Mouse (Mus musculus) cerebellum, adult 11-12 months (tissue): ENCODE measurements at regions not wholly inside any gene's neighbourhood (a gene's known extent, or its start where the extent isn't known, plus 50 kb on each side); places are given as distances from the start of the nearest gene placed in this dataset.

Experiments used
- DNase-seq: peaks from one replicate; pipeline ENCODE4 v3.0.0; 2022

DNA sequence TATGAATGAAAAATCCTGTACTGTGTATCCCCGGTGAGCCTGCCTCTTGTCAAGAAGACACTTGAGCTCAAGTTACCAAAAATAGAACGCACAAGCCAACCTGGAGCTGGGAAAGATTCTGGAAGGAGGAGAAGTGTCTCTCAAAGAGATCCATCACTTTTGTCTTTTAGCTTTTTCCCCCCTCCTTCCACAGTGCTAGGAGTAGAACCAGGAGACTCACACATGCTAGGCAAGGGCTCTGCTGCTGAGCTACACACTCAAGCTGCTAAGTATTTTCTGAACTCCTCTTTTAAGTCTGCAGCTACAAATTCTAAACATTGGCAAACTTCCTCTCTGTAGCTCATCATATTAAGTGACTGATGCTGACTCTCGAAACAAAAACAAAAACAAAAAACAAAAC is 176.2 kb upstream of the Atp5g3 start:
- no peak for DNase-seq

DNA sequence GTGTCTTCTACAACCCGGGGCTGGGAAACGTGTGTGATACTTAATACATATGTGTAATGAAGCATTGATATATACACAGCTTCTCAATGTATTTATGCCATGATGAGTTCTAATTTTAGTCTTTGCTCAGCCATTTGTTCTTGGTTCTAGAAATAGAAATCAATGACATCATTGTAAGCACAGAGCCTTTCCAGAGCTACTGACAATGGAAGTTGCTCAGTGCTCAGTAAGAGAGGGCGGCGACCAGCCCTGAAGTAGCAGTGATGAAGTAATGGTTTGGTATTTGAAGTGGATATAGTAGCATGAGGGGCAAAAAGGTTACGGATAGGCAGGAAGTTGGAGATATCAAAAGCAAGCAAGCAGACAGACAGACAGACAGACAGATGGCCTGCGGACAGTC is 173.8 kb upstream of the Atp5g3 start:
- DNase-seq: no peak

DNA sequence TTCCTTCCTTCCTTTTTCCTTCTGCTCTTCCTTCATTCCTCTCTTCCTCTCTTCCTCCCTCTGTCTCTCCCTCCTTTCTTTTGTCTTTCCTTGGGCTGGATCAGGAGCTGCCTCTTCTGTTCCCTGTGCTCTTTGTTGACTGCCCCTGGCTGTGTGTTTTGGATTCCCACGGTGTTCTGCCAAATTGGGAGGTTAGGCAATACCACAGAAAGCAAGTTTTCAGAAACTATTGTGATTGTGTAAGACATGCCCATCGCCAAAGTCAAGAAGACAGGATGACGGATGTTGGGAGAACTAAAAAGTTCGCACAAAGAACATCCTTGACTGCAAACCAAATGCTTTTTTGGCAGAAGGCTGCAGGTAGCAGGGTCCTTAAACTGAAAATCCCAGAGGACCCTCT is 165.6 kb upstream of the Atp5g3 start:
- DNase-seq: no peak

DNA sequence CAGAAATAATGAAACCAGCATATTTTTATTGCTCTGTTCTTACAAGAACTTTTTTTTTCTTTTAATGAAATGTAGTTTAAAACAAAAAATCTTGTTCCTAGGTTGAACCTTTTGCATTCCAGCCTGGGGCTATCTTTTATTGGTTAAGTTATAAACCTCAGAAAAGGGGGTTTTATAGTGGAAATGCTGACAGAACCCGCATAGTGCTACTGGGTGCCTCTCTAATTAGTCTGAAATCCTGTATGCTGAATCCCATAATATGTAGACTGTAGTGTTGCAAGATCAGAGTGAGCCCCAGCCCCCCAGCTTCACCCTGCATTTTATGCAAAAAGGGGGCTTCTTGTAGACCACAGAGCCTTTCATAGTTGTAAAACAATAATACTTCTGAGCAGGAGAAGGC is 164.4 kb upstream of the Atp5g3 start:
- DNase-seq: no peak

DNA sequence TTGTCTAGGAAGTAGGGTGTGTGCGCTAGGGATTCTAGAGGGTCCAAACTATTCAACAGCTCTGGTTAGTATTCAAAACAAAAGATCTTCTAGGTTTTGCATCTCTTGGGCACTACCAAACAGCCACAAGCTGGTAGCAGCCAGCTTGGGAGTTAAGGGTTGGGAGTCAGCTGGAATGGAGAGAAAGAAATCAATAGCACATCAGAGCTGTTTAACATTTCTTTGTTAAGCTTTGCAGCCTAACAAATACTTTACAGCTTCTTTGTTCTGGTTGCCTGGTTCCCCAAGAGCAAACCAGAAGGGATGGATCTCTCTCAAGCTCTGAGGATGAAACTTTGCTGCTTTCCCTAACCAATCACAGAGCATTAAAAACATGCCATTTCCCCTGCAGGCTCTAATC is 162.3 kb upstream of the Atp5g3 start:
- DNase-seq: no peak

DNA sequence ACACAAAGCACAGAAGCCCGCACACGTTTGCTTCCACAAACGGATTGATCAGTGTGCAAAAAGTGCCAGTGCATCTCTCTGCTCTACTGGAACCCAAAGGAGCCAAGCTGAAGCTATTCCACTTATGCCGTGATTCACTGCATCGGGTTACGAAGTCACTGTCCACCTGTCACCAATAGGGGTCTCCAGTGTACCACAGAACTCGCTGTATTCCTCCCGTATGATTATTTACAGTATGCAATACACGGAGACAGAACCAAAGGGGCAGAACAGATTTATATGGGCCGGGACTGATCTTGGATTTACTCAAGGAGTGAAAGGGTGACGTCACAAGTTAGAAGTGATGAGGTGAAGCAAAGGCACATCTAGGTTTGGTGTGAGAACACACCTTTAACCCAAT is 155.5 kb upstream of the Atp5g3 start:
- DNase-seq: peak; percentile 56

DNA sequence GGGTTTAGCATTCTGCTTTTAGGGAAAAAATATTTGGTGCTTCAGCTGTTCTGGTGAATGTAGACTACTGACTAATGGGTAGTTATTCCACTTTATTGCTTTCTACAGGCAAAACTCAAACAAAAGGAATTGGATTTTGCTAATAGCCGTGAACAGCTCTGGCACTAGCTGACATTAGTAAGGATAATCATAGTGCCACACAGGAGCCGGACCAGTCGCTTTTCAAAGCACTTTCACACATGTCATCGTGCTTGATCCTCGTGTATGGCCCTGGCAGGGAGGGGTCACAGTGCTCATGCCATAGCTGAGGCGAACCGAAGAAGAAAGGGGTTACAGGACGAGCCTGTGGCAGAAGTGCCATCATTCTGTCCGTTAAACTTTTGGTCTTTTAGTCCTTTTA is 153.2 kb upstream of the Atp5g3 start:
- DNase-seq: no peak

DNA sequence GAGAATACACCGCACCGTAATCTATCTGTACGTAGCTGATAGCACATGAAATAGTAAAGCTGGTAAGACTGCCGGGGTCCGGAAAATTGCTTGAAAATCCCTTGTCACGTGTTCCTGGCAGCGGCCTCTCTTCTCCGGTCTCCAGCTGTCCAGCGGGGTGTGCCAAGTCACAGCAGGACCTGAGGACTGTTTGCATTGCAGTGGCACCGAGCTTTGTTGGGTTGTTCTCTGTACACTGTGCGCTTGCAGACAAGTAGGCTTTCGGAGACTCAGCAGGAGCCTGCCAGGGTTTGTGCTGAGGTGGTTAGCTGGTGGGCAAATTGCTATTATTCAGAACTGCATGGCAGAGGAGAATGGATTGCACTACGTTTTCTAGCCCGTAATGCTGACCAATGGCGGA is 152.7 kb upstream of the Atp5g3 start:
- DNase-seq: peak; percentile 78

DNA sequence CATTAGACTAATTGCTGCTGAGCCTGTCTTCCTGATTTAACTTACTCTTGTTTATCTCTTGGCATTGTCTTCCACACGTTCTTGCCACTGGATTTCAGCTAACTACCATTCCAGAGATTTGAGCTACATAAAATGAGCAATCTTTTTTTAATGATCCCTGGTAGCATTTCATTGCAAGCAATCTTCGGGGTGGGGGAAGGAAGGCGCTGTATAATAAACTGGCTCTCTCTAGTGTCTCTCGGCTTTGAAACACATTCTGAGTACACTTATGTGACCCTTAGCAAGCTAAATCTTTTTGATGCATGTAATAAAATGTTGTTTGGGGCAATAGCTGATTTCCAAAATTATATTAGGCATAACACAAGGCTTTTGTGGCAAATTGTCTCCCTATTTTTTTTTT is 152.2 kb upstream of the Atp5g3 start:
- DNase-seq: no peak

DNA sequence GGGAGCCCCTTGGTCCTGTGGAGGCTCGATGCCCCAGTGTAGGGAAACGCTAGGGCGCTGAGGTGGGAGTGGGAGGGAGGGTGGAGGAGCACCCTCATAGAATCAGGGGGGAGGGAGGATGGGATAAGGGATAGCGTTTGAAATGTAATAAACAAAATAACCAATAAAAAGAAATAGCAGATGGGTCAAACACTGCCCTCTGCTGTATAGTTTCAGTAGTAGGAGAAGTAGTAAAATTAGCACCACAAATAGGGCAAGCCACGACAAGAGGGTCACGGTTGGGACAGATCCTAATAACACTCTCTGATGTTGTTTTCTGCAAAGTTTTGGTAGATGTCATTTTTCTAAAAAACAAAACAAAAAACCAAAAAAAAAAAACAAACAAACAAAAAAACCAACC is 131.3 kb upstream of the Atp5g3 start:
- DNase-seq: no peak

DNA sequence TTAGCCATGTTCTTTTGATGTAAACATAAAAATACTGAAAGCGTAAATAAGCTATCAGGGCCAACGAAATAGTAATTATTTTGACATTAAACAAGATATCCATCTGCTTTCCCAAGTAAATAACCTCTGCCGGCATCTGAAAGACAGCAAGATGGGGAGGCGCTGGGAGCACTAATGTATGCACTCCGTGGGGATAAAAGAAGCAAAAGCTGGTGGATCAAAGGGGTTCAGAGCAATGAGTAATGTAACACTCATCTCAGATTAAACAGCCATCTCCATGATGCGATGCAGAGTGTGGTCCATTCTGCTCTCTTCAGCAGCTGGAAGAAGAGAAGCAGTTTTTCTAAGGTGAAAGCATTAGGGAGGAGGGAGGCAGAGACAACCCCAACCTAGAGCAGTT is 128.5 kb upstream of the Atp5g3 start:
- no peak for DNase-seq

DNA sequence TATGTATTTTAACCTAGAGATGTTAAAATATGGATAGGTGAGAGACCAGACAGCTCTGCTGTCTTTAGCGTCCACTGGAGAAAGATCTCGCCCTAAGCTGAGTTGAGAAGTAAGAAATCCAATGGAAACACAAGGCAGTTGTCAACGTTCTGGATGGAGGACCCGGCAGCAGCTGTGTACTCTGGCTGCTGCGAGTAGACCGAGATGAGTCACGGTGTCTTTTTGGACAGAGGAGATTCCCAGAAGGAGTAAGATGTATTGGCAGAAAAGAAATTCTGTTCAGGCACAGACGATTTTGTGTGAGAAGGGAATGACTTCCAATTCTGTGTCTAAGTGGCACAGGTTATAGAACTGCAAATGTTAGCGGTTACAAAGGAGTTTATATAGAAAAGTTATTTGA is 124.9 kb upstream of the Atp5g3 start:
- no peak for DNase-seq

DNA sequence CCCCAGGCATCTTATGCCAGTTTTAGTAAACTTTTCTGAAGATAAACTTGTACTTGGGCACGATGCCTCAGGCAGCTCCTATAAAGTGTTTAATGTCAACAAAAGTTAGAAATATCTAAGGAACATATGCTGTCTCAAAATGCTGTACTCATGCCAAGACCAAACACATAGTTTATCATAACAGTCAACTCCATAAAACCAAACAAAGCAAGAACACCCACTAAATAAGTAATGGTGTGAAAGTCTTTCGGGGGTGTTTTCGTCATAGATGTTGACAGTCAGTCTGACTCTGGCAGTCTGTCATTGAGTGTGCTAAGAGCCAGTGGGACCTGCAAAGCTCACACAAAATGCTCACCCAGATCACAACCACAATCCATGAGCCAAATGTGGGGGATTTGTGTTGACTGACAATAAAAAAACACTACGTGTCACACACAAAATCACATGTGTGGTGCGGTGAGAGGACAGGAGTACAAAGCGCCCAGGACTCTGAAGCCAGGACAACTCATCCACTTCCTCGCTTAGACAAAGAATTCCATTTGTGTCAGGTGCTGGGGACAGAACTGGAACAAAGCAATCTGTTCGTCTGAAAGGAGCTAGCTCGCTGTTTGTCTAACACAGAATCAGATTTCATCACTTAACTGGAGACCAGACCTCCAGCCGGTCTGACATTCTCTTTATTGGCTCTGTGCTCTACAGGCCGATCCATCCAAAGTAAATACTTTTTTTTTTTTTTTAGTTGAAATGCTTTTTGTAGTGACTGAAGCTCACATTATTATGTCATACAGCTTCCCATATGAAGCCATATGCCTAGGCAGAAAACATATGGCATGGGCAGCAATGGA is 121.3 kb upstream of the Atp5g3 start:
- no peak for DNase-seq

DNA sequence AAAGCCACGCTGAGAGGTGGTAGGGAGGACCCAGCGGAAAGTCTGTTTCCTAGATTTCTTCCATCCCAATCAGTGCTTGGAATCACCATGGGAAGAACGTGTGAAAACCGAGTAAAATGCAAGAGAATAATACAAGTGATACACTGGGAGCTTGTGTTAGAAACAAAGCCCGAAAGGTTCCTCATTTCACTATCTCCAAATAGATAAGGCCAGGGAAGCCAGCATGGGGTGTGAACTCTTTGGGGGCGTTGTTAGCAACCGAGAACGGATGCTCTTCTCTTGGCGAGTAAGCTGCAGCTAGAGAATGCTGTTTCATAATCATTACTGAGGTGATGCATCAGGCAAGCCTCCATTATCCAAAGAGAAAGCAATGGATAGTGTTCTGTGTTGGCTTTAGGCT is 118.8 kb upstream of the Atp5g3 start:
- DNase-seq: no peak

DNA sequence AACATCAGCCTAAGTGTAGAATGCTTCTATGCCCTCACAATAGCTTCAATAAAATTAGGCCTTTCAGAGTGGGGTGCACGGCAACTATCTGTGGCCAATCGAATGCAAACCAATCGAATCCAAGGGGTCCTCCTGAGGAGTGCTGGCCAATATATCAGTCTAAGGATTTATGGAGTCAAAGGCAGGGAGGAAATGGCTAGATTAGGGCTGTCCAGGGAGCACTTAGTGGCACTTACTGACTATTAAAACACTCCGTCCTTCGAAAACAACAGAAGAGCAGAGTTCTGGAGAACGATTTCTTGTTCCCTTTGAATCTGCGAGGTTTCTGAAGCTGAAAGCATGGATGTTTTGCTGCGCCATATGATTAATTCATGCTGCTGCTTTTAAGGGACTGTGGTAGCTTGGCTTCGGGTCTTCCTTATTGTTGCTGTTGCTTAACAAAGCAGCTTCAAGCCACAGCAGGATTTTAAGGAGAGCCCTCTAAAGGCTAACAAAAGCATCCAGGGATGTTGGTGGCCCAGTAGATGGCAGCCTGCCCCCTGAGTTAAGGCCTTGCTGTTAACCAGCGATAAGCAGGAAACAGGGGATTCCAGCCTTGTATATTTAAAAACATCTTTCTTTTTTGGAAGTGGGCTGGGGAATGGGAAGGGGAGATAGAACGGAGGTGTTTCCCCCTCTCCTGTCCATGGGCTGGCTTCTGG is 116.4 kb upstream of the Atp5g3 start:
- DNase-seq: no peak

DNA sequence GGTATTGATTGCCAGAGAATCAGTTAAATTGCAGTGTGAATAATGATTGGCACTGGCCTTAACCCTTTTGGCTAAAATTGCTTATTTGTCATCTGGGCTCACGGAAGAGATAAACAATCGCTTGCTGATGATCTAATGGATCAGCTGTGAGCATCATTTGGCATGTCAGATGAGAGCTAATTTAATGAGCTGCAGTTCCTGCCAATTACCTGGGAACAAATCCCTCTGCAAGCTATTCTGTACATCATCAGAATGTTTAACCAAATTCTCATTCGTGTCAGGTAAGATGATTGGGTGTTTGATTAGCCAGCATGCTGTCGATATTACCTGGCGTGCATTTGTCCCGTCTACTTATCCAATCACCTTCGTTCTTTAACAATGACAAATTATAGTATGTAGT is 104.0 kb upstream of the Atp5g3 start:
- no peak for DNase-seq

DNA sequence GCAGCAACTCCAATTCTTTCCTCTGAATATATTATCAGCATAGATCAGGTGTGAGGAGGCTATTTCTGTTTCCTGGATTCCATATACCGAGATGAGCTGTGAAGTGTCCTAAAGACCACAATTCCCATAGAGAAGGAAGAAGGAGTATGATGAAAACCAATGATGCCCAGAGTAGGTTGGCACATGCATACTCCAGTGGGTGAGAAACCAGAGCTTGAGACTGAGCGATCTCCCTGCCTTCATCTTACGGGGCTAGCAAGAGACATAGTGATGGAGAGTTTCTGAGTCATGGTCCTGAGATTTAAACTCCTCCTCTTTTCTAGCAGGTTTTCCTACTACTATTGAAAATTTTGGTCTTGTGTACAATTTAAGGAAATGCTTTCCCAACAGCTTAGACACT is 103.1 kb upstream of the Atp5g3 start:
- DNase-seq: no peak

DNA sequence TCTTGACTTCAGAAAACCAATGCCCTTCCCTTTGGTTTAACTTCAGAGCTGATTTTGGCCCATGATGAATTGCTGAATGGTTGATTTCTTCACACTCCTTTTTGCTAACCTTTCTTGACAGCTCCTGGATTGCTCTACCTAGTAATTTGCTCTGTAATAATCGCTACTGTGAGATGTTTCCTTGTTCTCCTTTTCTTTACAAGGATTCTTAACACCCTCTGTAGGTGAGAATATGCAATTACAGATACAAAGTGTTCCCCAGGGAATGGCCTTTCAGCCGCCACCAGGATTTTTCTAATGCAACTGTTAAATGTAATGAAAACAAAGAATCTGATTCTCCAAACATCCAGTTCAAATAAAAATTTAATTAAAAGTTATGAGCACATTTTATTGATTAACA is 87.4 kb upstream of the Atp5g3 start:
- no peak for DNase-seq

DNA sequence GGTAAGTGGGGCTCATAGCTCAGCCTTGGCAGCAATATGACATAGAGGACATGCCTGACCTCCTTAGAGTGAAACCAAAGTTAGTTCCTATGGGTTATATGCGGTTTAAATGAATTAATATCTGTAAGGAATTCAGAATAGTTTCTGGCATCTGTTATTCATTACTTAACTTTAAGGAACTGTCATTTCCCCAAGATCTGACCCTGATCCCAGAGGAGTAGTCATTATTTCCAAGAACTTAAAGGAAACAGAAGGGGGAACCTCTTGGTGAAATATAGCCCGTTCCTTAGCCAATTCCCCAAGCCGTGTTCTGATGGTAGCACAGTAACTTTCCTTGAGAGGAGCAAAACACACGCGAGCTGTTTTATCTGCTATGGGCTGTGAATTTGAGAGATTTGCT is 85.9 kb upstream of the Atp5g3 start:
- DNase-seq: no peak

DNA sequence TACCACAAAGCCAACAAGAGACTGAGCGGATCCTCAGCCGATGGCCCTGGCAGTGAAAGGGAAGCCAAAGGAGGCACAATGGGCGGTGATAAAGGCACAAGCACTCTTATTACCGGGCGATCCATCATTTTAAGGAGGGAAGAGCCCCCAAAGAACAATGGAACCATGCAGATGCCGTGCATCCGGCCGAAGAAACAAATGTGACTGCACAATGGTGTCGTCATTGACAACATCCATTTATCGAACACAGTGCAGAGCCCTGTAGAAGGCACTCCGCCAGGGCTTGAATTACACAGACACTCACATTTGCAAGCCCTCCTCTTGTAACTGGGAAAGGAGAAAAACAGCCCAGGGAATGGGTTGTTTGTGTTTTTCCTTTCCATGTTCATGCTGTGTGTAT is 80.7 kb upstream of the Atp5g3 start:
- no peak for DNase-seq

DNA sequence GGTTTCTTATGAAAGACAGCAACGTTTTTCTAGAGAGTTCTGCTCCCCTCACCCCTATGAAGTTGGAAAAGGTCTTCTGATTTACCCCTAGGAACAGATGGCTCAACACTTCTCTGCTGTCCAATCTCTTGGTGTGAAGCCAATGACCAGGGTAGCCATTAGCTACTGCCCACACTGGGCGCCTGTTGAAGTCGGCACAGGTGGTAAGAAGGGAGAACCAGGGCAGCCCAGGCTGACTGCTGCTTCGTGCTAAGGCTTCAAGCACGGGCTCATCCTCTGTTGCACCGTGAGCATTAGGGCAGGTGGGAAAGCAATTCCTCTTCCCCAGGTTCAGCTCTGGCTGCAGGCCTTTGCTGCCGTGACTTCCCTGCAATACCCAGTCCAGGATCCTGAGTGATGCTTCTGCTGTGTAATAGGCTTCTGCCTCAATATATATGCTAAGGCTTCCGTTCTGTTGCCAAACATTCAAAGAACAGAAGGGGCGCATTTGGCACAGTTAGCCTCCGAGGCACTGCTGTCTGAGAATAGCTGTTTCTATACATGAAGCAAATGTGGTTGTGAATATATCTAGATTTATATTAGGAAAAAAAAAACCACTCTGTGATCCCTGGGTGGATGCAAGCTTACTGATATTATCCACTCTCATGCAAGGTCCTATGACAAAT is 76.4 kb upstream of the Atp5g3 start:
- DNase-seq: peak; percentile 68

DNA sequence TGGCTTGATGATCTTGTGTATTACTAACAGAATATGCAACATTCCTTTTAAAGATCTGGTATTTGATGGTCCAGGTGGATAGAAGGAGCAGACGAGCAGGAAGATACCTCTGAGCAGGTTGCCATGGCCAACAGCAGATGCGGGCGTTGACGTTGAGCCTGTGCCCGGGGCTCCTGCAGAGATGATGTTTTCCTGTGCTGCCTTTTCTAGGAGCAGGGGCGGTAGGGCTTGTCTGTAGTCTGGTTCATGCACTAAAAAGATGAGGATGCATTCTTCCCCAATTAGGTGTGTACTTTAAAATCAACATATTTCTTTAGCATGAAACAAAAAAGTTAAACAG is 74.8 kb upstream of the Atp5g3 start:
- peak; percentile 69 for DNase-seq

DNA sequence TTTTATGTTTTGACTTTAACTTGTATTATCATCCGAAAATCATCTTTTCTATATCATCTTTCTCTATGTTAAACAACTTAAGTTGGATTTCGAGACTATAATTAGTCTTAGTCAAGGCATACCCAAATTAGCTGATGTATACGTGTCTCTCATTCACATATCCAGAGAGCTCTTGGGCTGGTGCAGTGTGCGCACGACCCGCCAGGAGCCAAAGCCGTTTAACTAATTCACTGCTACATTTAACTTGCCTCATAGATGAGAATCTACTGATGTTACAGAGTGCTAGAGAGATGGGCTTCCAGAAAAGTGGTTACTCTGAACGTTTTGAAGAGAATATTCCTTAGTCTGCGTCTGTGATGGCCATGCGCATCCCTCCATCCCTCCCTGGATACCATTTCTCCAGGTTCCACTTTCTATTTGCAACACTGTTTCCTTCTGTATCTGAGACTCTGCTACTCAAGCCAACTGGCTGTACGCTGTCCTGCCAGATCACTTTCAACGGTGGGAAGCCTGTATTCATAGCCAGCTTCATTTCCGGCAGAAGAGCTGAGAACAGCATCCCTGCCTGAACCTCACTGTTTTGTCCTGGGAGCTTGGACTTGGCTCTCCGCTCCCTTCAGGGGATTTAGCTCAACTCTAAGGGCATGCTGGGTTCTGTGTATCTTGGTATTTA is 74.2 kb upstream of the Atp5g3 start:
- DNase-seq: peak; percentile 75

DNA sequence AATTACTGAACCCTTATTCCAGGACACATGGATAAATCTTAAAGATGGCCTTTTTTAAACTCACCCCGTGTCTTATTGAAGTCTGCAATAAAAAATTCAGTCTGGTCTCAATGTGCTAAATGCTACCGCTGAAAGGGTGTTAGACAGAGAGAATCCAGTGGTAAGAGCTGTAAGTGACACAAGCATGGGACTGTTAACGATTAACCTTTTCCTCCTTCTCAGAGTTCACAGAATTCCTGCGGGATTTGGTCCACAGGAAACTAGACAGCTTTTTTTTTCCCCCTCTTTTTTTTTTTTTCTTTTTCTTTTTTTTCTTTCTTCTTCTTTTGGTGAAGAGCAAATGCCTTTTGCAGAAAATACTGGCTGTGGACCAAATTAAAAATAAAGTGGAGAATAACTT is 72.0 kb upstream of the Atp5g3 start:
- DNase-seq: no peak
